Mouse (Mus musculus): ENCODE results near the gene Ifi27l2b.
"Not testable (repeated sequence)": the region's sequence is repeated elsewhere in the genome, so short reads cannot be mapped to it uniquely, and the experiment has no call there.

Ifi27l2b gene

GRCm38 (mm10) chr12:103457140-103457539 is at the start of gene Ifi27l2b:
TSS of gene Ifi27l2b (minus strand) at chr12:103457223.
- DNase-seq (ENCODE audit: low read depth, low spot score): no peak

DNA sequence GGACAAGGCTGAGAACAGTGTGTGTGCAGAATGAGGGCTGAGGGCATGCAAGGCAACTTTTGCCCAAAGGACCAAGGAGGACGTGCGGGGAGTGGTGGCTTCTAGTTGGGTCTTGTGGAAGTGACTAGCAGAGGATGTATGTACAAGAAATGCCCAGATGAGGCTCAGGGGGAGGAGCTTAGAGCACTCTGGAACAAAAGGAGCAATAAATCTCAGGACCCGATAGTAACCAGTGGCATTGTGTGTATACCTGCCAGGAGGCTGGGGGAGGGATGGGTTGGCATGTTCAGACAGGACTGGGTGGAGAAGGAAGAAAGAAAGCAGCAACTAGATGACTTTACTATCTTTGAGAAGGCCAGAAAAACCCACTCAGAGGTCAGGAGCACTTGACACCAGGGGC is 47.4 kb upstream of the Ifi27l2b start:
- no peak for DNase-seq (ENCODE audit: low read depth, low spot score)

GRCm38 (mm10) chr12:103503300-103503699 is 46.3 kb upstream of the Ifi27l2b start:
- DNase-seq (ENCODE audit: low read depth, low spot score): no peak

GRCm38 (mm10) chr12:103499261-103499660 is 42.2 kb upstream of the Ifi27l2b start:
- no peak for DNase-seq (ENCODE audit: low read depth, low spot score)

DNA sequence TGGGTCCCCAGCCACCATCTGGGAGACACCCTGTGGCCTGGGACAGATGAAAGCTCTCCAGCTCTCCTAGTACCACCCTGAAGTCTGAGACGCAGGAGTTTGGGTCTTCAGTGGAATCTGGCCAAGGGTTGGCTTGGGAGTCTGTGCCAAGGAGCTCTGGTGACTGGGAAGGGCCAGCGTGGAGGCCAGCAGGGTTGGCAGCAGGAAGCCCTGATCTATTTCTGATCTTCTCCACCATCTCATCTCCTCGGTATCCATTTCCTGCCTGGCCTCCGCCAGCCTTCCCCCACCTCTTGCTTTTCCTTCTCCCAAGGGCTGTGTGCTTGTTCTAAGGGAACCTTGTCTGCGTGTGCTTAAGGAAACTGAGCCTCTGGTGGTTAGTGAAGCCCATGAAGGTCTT is 41.7 kb upstream of the Ifi27l2b start:
- DNase-seq (ENCODE audit: low read depth, low spot score): no peak

DNA sequence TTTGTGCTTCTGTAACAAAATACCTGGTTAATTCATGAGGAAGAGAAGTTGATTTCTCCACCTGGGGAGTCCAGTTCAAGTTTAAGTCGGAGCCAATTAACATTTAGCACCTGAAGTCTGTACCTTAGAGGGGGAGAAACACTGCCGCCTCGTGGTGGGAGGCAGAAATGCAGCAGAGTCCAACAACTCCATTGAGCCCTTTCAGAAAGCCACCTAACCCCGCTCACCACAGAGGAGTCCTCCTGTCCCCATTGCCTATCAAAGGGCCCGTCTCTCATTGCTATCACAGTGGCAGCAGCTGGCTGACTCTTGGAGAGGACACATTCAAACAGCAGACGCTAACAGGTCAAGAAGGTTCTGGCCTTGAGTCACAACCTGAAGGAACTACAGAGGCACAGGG is 37.5 kb upstream of the Ifi27l2b start:
- no peak for DNase-seq (ENCODE audit: low read depth, low spot score)

DNA sequence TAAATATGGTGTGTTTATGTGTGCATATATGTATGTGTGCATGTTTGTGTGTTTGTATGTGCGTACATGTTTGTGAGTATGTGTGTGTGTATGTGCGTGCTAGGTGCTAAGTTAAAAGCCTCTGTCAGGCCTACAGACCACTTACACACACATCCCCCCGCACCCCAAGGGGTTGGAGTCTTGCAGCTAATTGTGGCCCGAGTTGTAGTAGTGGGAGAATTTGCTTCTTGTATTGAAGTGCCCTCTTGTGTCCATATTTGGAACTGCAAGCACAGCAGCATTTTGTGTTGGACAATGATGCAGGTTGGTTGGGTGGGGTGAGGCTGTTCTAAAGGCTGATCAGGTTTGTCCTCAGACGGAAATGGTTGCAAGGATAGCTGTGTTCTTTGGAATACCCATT is 35.7 kb upstream of the Ifi27l2b start:
- no peak for DNase-seq (ENCODE audit: low read depth, low spot score)

DNA sequence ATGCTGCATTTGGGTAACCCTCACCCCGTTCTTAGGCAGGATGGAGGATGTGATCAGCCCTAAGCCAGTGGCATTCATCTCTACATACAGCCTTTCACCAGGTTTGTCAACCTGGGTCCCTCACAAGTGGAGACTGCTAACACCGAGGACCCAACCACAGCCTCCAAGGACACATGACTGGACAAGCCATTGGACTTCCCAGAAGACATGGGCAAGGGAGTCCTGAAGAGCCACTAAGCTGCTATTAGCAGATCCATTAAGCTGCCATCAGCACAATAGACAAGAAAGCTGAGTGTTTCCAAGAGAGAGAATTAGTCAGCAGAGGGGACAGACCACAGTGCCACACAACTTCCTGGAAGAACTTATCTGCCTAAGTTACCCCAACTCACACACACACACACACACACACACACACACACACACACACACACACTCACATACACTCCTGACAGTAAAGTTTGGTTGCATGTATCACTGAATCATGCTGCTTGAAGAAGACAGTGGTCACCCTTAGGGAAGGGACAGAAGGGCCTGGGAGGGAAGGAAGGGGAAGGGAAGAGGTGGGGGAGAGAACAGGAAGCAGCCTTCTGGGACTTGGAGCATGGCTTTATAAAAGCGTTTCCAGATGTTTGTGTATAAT is 34.2 kb upstream of the Ifi27l2b start:
- no peak for DNase-seq (ENCODE audit: low read depth, low spot score)

GRCm38 (mm10) chr12:103487750-103488149 is 30.7 kb upstream of the Ifi27l2b start:
- no peak for DNase-seq (ENCODE audit: low read depth, low spot score)

DNA sequence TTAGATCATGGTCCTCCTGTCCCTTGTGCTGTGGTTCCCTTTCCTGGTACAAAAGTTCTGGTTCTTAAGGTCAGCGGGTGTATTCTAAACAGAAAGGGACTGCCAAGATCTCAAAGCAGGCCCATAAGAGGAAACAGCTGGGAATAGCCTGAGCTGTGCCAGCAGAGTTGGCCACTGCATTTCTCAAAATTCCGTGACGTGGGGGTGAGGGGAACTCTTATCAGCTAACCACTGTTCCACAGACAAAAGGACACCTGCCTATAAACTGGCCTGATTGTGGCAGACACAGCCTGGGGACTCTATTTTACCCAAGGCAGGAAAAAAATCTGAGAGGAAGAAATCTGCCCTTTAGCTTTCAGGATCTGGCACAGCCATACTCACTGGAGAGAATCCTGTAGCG is 30.3 kb upstream of the Ifi27l2b start:
- no peak for DNase-seq (ENCODE audit: low read depth, low spot score)

DNA sequence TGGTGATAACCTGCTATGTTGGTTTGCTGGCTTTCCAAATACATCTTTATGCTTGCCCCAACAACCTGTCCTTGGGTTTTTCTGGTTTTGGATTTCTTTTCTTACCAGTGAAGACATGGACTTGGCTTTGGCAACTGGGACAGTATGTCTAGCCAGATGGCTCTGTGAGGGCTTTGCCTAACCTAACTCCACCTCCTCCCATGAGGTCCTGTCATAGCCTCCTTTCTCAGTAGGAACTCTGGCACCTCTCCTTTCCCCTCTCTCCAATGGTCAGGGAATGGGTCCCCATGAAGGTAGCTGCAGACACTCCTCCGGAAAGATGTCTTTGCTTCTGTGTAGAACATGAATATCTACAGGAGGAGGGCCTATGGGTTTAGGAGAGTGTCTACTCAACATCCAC is 29.7 kb upstream of the Ifi27l2b start:
- DNase-seq (ENCODE audit: low read depth, low spot score): no peak

- DNase-seq (ENCODE audit: low read depth, low spot score): not testable (repeated sequence)
These were observed 27.4 kb upstream of the Ifi27l2b start for GRCm38 (mm10) chr12:103484200-103484972.

DNA sequence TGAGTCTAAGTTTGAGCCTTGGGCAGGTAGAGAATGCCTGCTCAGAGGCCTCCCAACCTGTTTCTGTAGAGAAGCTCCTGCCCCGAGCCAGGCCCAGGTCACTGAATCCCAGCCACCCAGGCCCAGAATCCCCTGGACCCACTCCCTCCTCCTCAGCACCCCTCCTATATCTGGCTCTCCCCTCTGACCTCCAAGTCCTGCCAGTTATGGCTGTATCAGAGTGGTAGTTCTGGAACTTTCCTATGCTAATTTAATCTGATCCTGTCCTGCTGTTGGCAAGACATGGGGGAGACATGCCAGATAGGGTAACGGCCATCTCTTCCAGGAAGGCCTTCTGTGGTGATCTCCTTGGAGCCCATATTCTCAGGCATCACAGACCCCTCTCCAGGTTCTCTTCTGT is 25.8 kb upstream of the Ifi27l2b start:
- no peak for DNase-seq (ENCODE audit: low read depth, low spot score)

- no peak for DNase-seq (ENCODE audit: low read depth, low spot score)
These were observed 24.6 kb upstream of the Ifi27l2b start for GRCm38 (mm10) chr12:103481671-103482070.

GRCm38 (mm10) chr12:103477461-103478015 is 20.5 kb upstream of the Ifi27l2b start:
- no peak for DNase-seq (ENCODE audit: low read depth, low spot score)

DNA sequence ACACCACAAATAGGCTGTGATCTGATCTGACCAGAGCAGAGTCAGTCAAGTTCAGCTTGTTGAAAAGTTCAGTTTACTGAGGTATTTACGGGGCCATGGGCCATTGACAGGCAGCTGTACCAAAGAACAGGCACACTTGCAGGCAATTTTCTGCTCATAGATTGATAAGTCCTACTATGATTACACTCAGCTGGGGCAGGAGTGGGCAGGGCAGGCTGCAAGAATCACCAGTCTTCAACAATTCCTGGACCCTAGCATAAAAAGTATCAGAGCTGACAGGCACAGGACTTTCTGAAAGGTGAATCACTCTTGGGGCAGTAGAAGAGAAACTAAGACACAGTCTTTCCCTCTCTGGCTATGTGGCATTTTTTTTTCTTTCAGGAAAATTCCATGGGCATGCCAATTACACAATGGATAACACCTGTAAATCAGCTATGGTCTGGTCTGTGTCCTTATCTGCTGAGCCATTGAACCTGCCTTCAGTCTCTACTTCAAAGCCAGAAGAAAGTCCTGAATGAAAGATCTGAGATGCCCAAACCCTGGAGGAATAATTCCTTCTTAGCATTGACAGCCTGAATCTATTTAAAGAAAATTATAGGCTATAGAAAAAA is 19.9 kb upstream of the Ifi27l2b start:
- DNase-seq (ENCODE audit: low read depth, low spot score): no peak

GRCm38 (mm10) chr12:103474481-103474880 is 17.5 kb upstream of the Ifi27l2b start:
- DNase-seq (ENCODE audit: low read depth, low spot score): no peak

- DNase-seq (ENCODE audit: low read depth, low spot score): not testable (repeated sequence)
These were observed 296 bp downstream of the Ifi27l2b start for GRCm38 (mm10) chr12:103456727-103457126.

DNA sequence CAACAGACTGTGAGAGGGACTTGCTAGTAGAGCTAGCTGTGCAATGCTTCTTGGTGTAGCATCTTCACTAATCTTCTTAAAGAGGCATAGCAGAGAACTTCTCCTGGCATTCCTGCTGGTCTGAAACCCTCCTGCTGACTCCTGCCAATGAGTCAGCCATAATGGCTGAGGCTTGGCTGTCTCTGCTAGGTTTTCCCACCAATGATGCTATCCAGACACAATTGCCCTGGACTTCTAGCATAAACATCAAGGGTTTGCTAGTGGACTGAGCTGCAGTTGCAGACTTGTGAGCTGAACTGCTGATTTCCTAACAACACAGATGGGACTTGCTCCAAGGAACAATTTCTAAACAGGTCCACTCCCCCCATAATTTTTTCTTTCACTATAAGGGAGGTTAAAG is 3.7 kb downstream of the Ifi27l2b start:
- DNase-seq (ENCODE audit: low read depth, low spot score): no peak

DNA sequence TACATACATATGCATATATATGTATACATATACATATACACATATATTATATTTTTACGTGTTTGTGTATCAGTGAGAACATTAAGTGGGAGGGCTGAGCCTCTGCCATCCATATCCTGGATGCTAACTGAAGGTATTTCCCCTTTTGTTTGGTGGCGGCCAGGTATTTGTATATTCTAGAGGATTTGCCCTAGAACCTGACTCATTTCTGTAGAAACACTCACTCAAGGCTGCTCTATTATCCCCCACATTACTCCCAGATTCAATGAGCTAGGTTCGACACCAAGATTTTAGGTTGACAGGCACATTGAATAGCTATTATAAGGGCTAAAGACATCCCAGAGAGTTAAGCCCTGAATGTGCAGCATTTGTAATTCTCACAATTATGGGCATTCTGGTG is 12.0 kb downstream of the Ifi27l2b start:
- no peak for DNase-seq (ENCODE audit: low read depth, low spot score)

- DNase-seq (ENCODE audit: low read depth, low spot score): not testable (repeated sequence)
These were observed 12.8 kb downstream of the Ifi27l2b start for GRCm38 (mm10) chr12:103444261-103444660.

DNA sequence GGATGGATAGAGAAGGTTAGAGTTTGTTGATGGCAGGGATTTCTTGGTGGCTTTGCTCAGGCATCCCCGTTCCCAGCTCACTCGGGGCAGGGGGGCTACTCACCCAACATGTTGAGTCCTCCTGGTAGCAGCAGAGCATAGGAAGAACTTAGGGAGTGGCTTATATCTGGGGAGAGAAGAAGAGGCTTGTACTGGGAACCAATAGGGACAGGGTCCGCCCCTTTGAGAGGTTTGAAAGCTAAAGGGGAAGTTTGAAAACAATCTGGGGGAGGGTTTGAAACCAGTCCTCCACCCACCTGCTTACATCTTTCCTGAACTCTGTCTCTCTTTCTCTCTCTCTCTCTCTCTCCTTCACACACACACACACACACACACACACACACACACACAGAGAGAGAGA is 13.5 kb downstream of the Ifi27l2b start, which contains the start of gene Ifi27l2a:
Gene Ifi27l2a, minus strand, starts transcription at position 157 of the 400 bp plus-strand sequence.
- DNase-seq (ENCODE audit: low read depth, low spot score): no peak
